Mouse (Mus musculus) brain, embryonic 18.5 days (tissue): ENCODE measurements around the gene Btaf1.
A peak's percentile ranks its signal among the peaks of the same experiment; 100 is the strongest.

ENCODE experiments used
- DNase-seq: peaks from one replicate; pipeline ENCODE4 v3.0.0-alpha.2; 2012; ENCODE audit warnings: low read depth, low spot score

Gene Btaf1

GRCm38 (mm10) chr19:37020951-37021350 lies 95.1 kb downstream of the Btaf1 start:
- no peak for DNase-seq

- no peak for DNase-seq
These were observed 96.3 kb downstream of the Btaf1 start for GRCm38 (mm10) chr19:37022146-37022545.

GRCm38 (mm10) chr19:37025839-37026319 lies 100.0 kb downstream of the Btaf1 start:
- no peak for DNase-seq

GRCm38 (mm10) chr19:37026408-37026807 lies 100.5 kb downstream of the Btaf1 start:
- no peak for DNase-seq

- no peak for DNase-seq
These were observed 103.9 kb downstream of the Btaf1 start for GRCm38 (mm10) chr19:37029771-37030170.

GRCm38 (mm10) chr19:37031446-37031845 lies 105.6 kb downstream of the Btaf1 start:
- no peak for DNase-seq

- no peak for DNase-seq
These were observed 106.5 kb downstream of the Btaf1 start for GRCm38 (mm10) chr19:37032364-37032763.

- no peak for DNase-seq
These were observed 115.0 kb downstream of the Btaf1 start for GRCm38 (mm10) chr19:37040906-37041305.

GRCm38 (mm10) chr19:37044431-37044830 lies 118.6 kb downstream of the Btaf1 start:
- DNase-seq, result no peak

- no peak for DNase-seq
These were observed 122.6 kb downstream of the Btaf1 start for GRCm38 (mm10) chr19:37048507-37048906.

GRCm38 (mm10) chr19:37050643-37051345 lies 124.9 kb downstream of the Btaf1 start:
- peak; percentile 18 for DNase-seq

GRCm38 (mm10) chr19:37055976-37056556 lies 130.2 kb downstream of the Btaf1 start:
- DNase-seq, result no peak

- no peak for DNase-seq
These were observed 131.5 kb downstream of the Btaf1 start for GRCm38 (mm10) chr19:37057161-37057905.

GRCm38 (mm10) chr19:37059623-37060022 lies 133.7 kb downstream of the Btaf1 start:
- DNase-seq, result no peak

- DNase-seq, result no peak
These were observed 134.2 kb downstream of the Btaf1 start for GRCm38 (mm10) chr19:37060078-37060477.
